Mouse (Mus musculus) midbrain, postnatal 0 days (tissue): ENCODE results near the gene Med4. TPM values are rescaled to one million over a fixed set of nuclear protein-coding genes. Genes with fewer than 3 reads are reported as not detected.
A peak's percentile ranks its signal among the peaks of the same experiment; 100 is the strongest.

Source experiments
- ATAC-seq: fragments of 200-750 bp; cut with Nextera tagmentation; 2 replicates; pipeline ENCODE4 v1.8.0; 2017; ENCODE audit warnings: moderate number of reproducible peaks, mild to moderate bottlenecking, moderate TSS enrichment, moderate library complexity; ENCODE audit not compliant: low FRiP score
- DNase-seq: peaks from one replicate; pipeline ENCODE4 v3.0.0-alpha.2; 2015; ENCODE audit warnings: low spot score
- H3K27ac ChIP-seq: fragments of 300-500 bp; sonication (generic); 2 replicates; pipeline ENCODE4 v1.5.1; 2014; ENCODE audit warnings: low read depth, mild to moderate bottlenecking, low read length, mixed read lengths
- H3K27me3 ChIP-seq: fragments of 300-500 bp; sonication (generic); 2 replicates; pipeline ENCODE4 v1.6.1; 2014; ENCODE audit warnings: low read length, control low read depth, mixed read lengths; ENCODE audit not compliant: insufficient read depth
- H3K36me3 ChIP-seq: fragments of 300-500 bp; sonication (generic); 2 replicates; pipeline ENCODE4 v1.6.1; 2014; ENCODE audit warnings: low read length, control low read depth, mixed read lengths; ENCODE audit not compliant: insufficient read depth
- H3K4me1 ChIP-seq: fragments of 300-500 bp; sonication (generic); 2 replicates; pipeline ENCODE4 v1.6.1; 2014; ENCODE audit warnings: mild to moderate bottlenecking, control low read depth, antibody characterized with exemption, low read length, mixed read lengths; ENCODE audit not compliant: insufficient read depth
- H3K4me2 ChIP-seq: fragments of 300-500 bp; sonication (generic); 2 replicates; pipeline ENCODE4 v1.6.1; 2014; ENCODE audit warnings: low read depth, mild to moderate bottlenecking, low read length, mixed read lengths; ENCODE audit not compliant: poor library complexity, severe bottlenecking
- H3K4me3 ChIP-seq: fragments of 300-500 bp; sonication (generic); 2 replicates; pipeline ENCODE4 v1.5.1; 2014; ENCODE audit warnings: low read depth, mild to moderate bottlenecking, low read length, moderate library complexity
- H3K9ac ChIP-seq: fragments of 300-500 bp; sonication (generic); replicated peaks from 2 replicates; pipeline ENCODE4 v1.6.1; 2014; ENCODE audit warnings: mild to moderate bottlenecking, low read length, moderate library complexity, mixed read lengths; ENCODE audit not compliant: poor library complexity, severe bottlenecking
- H3K9me3 ChIP-seq: fragments of 300-500 bp; sonication (generic); 2 replicates; pipeline ENCODE4 v1.6.1; 2016; ENCODE audit warnings: low read length, control low read depth
- CTCF ChIP-seq: IDR thresholded peaks from 2 replicates; pipeline ENCODE4 v1.5.1; 2016; ENCODE audit warnings: antibody characterized with exemption, mild to moderate bottlenecking
- WGBS: fragments of 180-500 bp; shearing (Covaris S2); extraction: QIAGEN DNeasy Blood & Tissue Kit; methylation state at CpG from one replicate; pipeline ENCODE4 v1.1.7; 2014; 5-methylcytosine and 5-hydroxymethylcytosine counted together
- polyA plus RNA-seq: library from polyadenylated mRNA; unstranded; fragments of >200 nt; fragmentation: Nextera tagmentation; extraction: Ambion mirVana; gene quantifications from 2 replicates; pipeline ENCODE4 v1.2.1, GENCODE M21; 2015
- total RNA-seq: library from RNA; depleted of rRNA; stranded (reverse); fragments of >200 nt; gene quantifications from 2 replicates; pipeline ENCODE4 v1.2.3, GENCODE M21; 2014

Med4 gene
- total and polyA plus RNA-seq, 2 experiments from 2014 or later = 25.2 to 81.7 TPM

DNA sequence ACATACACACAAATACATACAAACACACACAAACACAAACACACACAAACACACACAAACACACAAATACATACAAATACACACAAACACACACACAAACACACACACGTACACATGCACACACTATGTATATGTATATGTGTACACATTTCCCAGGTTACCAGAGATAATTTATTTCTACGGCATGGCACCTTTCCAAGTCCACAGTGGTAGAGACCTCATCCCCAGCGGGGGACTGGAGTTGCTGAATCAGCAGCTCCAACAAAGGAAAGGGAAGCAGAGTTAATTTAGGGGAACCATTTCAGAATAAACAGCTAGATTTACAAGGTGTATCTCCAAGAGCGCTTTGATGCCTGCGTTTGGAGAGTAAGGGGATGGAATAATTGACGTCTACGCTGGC is 37.6 kb upstream of the Med4 start:
- H3K4me2 ChIP-seq = no peak overlapping the region
- H3K27me3 ChIP-seq = no peaks in the 10 kb centered on the region
- WGBS = 43% methylated on average over 7 of the region's 7 CpGs
- no peak for ATAC-seq
- H3K36me3 ChIP-seq = no peaks in the 10 kb centered on the region
- H3K27ac ChIP-seq = no peak overlapping the region
- peak; percentile 40 for DNase-seq
- no peak overlapping the region for H3K4me3 ChIP-seq
- no peak for TF ChIP-seq CTCF
- H3K4me1 ChIP-seq = no peaks in the 10 kb centered on the region
- no peak overlapping the region for H3K9ac ChIP-seq
- no peaks in the 10 kb centered on the region for H3K9me3 ChIP-seq

DNA sequence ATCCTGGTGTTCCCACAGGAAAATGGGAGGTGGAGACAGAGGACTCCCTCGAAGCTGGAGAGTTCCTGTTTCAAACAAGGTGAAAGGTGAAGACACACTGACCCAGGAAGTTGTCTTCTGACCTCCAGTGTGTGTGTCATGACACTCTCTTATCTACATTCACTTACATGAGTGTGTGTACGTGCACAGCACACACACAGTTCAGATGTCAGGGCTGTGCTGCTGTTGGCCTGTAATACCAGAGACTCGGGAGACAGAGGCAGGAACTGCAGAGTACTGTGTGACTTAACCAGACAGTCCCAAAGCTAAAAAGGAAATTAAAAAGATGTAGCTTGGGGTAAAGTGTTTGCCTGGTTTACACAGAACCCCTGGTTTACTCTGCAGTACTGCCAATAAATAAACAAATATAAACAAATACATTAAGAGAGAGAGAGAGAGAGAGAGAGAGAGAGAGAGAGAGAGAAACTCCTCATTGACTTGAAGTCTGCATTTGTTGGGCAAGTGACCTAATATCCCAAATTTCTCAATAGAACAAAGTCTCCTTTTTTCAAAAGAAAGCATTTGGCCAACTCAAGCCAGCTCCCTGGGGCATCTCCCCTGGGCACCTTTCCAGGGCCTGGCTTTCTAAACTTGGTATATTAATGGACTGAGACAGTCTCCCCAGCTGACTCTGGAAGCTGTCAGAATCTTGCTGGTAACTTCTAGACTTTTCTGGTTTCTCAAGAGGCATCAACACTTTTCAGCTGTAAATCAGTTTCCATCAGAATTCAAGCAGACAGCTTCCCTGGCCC is 36.0 kb upstream of the Med4 start:
- Histone ChIP-seq H3K27me3 (no peaks in the 10 kb centered on the region), H3K36me3 (no peaks in the 10 kb centered on the region), H3K4me3 (no peak overlapping the region), H3K27ac (no peak overlapping the region), H3K4me1 (no peaks in the 10 kb centered on the region), H3K9ac (no peak overlapping the region), H3K4me2 (no peak overlapping the region), H3K9me3 (no peaks in the 10 kb centered on the region)
- peak; percentile 79 for DNase-seq
- no peak for ATAC-seq
- 59% methylated on average over 3 of the region's 3 CpGs for WGBS
- TF ChIP-seq CTCF = no peak

DNA sequence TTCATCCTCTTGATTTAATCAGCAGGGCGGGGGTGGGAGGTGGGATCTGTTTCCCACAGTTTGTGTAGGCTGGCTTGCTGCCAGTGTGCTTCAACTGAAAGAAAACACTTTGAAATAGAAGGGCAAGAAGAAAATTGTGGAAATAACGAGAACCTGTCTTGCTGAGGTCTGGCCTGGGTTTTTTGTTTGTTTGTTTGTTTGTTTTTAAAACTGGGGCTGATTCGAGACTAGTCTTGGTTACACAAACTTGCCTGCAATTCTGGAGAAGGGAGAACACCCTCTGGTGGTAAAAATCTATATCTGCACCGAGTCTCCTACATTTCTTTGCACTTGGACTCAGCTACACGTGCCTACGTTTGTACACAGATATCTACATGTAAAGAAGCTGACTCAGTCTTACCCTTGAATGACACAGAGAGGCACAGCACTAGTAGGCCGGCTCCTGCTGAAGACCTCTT is 35.2 kb upstream of the Med4 start:
- H3K9ac ChIP-seq = no peak overlapping the region
- peak; percentile 20; the same call in 1 of the 2 replicates for ATAC-seq
- no peaks in the 10 kb centered on the region for H3K4me1 ChIP-seq
- no peak overlapping the region for H3K4me2 ChIP-seq
- peak; percentile 73 for DNase-seq
- 23% methylated on average over 7 of the region's 7 CpGs for WGBS
- H3K27ac ChIP-seq = no peak overlapping the region
- no peaks in the 10 kb centered on the region for H3K9me3 ChIP-seq
- H3K36me3 ChIP-seq = no peaks in the 10 kb centered on the region
- no peaks in the 10 kb centered on the region for H3K27me3 ChIP-seq
- H3K4me3 ChIP-seq = no peak overlapping the region
- peak; percentile 68 for TF ChIP-seq CTCF

DNA sequence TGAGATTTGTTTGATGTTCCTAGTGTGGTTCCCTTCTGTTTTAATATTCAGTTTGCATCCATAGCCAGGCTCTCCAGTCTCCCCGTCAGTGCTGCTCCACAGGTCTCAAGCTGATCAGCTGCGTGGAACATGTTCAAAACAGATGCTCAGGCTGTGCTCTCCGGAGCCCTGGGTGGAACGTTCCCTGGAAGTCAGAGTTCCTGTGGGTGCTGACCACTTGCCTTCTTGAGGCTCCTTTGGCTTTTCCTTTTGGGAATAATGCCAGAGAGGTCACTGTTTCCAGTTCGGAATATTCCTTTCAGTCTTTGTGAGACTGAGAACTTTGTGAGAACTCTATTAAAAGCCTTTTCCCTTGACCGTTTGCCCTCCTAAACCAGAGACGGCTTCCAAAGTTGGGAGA is 34.3 kb upstream of the Med4 start:
- Histone ChIP-seq H3K4me3 (no peak overlapping the region), H3K27ac (no peak overlapping the region), H3K9me3 (no peaks in the 10 kb centered on the region), H3K27me3 (no peaks in the 10 kb centered on the region), H3K4me2 (no peak overlapping the region), H3K36me3 (no peaks in the 10 kb centered on the region), H3K9ac (no peak overlapping the region), H3K4me1 (no peaks in the 10 kb centered on the region)
- ATAC-seq (no peak), DNase-seq (no peak)
- WGBS = 46% methylated on average over 7 of the region's 7 CpGs
- no peak for TF ChIP-seq CTCF

DNA sequence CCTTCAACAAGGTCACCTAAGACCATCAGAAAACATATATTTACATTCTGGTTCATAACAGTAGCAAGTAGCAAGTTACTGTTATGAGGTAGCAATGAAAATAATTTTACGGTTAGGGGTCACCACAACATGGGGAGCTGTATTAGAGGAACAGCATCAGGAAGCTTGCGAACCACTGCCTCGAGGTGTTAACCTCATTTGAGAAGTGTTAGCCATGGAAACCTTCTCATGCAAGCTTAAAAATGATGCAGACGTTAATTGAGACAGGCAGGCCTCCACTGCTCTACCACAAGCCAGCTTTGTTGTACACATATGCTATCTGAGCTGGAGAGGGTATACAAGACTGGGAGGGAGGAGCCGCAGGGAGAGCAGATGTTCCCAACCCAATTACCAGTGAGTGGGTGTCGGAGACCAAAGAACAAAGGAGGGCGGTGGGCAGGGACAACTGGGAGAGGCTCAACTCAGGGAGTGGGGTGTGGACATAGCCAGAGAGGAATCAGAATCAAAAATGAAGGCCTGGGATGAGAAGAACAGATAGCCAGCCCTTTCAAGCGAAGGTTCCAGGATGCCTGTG is 33.4 kb upstream of the Med4 start:
- no peak for TF ChIP-seq CTCF
- DNase-seq = no peak
- Histone ChIP-seq H3K4me1 (no peaks in the 10 kb centered on the region), H3K9me3 (no peaks in the 10 kb centered on the region), H3K9ac (no peak overlapping the region), H3K4me3 (no peak overlapping the region), H3K4me2 (no peak overlapping the region), H3K27me3 (no peaks in the 10 kb centered on the region), H3K27ac (no peak overlapping the region), H3K36me3 (no peaks in the 10 kb centered on the region)
- 67% methylated on average over 8 of the region's 8 CpGs for WGBS
- ATAC-seq = no peak

DNA sequence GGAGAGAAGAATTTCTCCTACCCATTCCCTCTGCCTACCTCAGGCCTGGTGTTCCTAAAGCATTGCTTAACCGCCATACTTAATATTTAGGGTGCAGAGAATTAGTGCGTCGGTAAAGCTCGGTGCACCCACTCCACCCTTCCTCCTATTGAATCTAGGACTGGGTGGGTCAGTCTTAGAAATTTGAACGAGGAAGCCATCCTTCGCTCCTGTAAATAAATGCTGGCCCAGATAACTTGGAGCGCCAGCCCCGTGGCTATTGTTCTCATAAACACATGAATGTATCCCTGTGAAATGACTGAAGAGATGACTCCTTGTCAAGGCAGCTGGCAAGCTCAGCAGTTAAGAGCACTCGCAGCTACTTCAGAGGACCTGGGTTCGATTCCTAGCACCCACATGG is 32.7 kb upstream of the Med4 start:
- ATAC-seq (no peak), DNase-seq (no peak)
- no peaks in the 10 kb centered on the region for H3K36me3 ChIP-seq
- no peak for TF ChIP-seq CTCF
- no peak overlapping the region for H3K27ac ChIP-seq
- no peak overlapping the region for H3K4me3 ChIP-seq
- no peak overlapping the region for H3K4me2 ChIP-seq
- no peak overlapping the region for H3K9ac ChIP-seq
- no peaks in the 10 kb centered on the region for H3K9me3 ChIP-seq
- WGBS = 96% methylated on average over 10 of the region's 10 CpGs
- no peaks in the 10 kb centered on the region for H3K27me3 ChIP-seq
- no peaks in the 10 kb centered on the region for H3K4me1 ChIP-seq
